In genomic region chr9:87008919-87009318, GRCm38 (mm10) we compare ENCODE assay signal across 22 mouse cellular contexts. TPM values are rescaled to one million over a fixed set of nuclear protein-coding genes. Genes with fewer than 3 reads are reported as not detected.
DNase-seq lines count a peak whose midpoint lies in the region; ATAC-seq lines count a peak whose summit lies in the region.
"Had no signal": no experiment of that assay in that cellular context is flagged by ENCODE, and none has a peak within 500 bp of the region (broad histone marks: within the 10 kb centered on the region; RNA-seq: fewer than 3 reads in every experiment).

No protein-coding gene starts in this region.

- peak; percentile 8 for DNase-seq in hindbrain, embryonic 11.5 days (ENCODE audit: low spot score)
- no peak for DNase-seq in midbrain, embryonic 10.5 days (ENCODE audit: low spot score)
- DNase-seq in adrenal gland, postnatal 10 days = no peak
- DNase-seq in layer of hippocampus, adult 18-20 months (ENCODE audit: low spot score in 2 of 2) = no peak
- DNase-seq: adrenal gland, adult 8-10 months; cerebellum, adult 11-12 months; cerebellum, adult 9-11 months; embryo, embryonic 11 days; gastrocnemius, adult 2 months; heart, adult 18-20 months; heart, postnatal 10 days; heart, postnatal 4 days; kidney, adult 18-20 months had no signal

- no peaks in the 10 kb centered on the region; the same call in 1 of the 2 replicates for H3K27me3 ChIP-seq in hindbrain, embryonic 11.5 days (ENCODE audit: control insufficient read depth, insufficient read depth, low read length)
- H3K27me3 ChIP-seq in hindbrain, embryonic 16.5 days (replicated peaks; ENCODE audit: control insufficient read depth, insufficient read depth, low read length) = no peaks in the 10 kb centered on the region; the same call in 1 of the 2 replicates
- H3K27me3 ChIP-seq in midbrain, embryonic 12.5 days = peaks cover 1% of the 10 kb centered on the region; the same call in 1 of the 2 replicates
- H3K27me3 ChIP-seq in midbrain, embryonic 10.5 days (ENCODE audit: low read depth, poor library complexity, severe bottlenecking) = peaks cover 10% of the 10 kb centered on the region
- no peaks in the 10 kb centered on the region for H3K27me3 ChIP-seq in forebrain, embryonic 15.5 days

- ATAC-seq in hindbrain, embryonic 11.5 days (ENCODE audit: low FRiP score) = no peak; the same call in 1 of the 2 replicates
- ATAC-seq in hindbrain, embryonic 16.5 days = no peak
- ATAC-seq in midbrain, embryonic 12.5 days (ENCODE audit: low FRiP score, low read depth) = peak; percentile 54; the same call in 1 of the 2 replicates
- peak; percentile 87 for ATAC-seq in forebrain, embryonic 15.5 days (replicated peaks)
- ATAC-seq: intestine, embryonic 15.5 days had no signal

- 78% methylated on average over 1 of the region's 1 CpGs for whole genome bisulfite sequencing in hindbrain, embryonic 11.5 days
- 75% methylated on average over 1 of the region's 1 CpGs for WGBS in hindbrain, embryonic 16.5 days
- WGBS in midbrain, embryonic 12.5 days = 77% methylated on average over 1 of the region's 1 CpGs
- 77% methylated on average over 1 of the region's 1 CpGs for WGBS in midbrain, embryonic 10.5 days
- WGBS in forebrain, embryonic 15.5 days = 34% methylated on average over 1 of the region's 1 CpGs

- H3K4me3 ChIP-seq in hindbrain, embryonic 11.5 days (ENCODE audit: low read depth, low read length) = no peak overlapping the region
- H3K4me3 ChIP-seq in hindbrain, embryonic 16.5 days (ENCODE audit: low read length) = no peak overlapping the region
- no peak overlapping the region for H3K4me3 ChIP-seq in midbrain, embryonic 12.5 days
- H3K4me3 ChIP-seq in midbrain, embryonic 10.5 days = no peak overlapping the region
- no peak overlapping the region for H3K4me3 ChIP-seq in forebrain, embryonic 15.5 days
- H3K4me3 ChIP-seq: embryonic facial prominence, embryonic 15.5 days; erythroblast, embryonic 14.5 days; gastrocnemius, adult 2 months; heart, embryonic 10.5 days; intestine, embryonic 15.5 days had no signal

- H3K4me1 ChIP-seq in hindbrain, embryonic 11.5 days (replicated peaks; ENCODE audit: control insufficient read depth, insufficient read depth, low read length) = no peaks in the 10 kb centered on the region
- H3K4me1 ChIP-seq in hindbrain, embryonic 16.5 days (ENCODE audit: control insufficient read depth, insufficient read depth, low read depth, low read length) = no peaks in the 10 kb centered on the region
- no peaks in the 10 kb centered on the region; the same call in 1 of the 2 replicates for H3K4me1 ChIP-seq in midbrain, embryonic 12.5 days
- H3K4me1 ChIP-seq in midbrain, embryonic 10.5 days = no peaks in the 10 kb centered on the region
- peaks cover 10% of the 10 kb centered on the region; the same call in 1 of the 2 replicates for H3K4me1 ChIP-seq in forebrain, embryonic 15.5 days
- H3K4me1 ChIP-seq: embryonic facial prominence, embryonic 15.5 days; intestine, embryonic 15.5 days had no signal

- no peak overlapping the region for H3K4me2 ChIP-seq in hindbrain, embryonic 11.5 days (replicated peaks; ENCODE audit: low read depth, low read length)
- H3K4me2 ChIP-seq in hindbrain, embryonic 16.5 days (ENCODE audit: low read length) = no peak overlapping the region
- no peak overlapping the region for H3K4me2 ChIP-seq in midbrain, embryonic 12.5 days (replicated peaks)
- H3K4me2 ChIP-seq in forebrain, embryonic 15.5 days (replicated peaks) = no peak overlapping the region
- H3K4me2 ChIP-seq: embryonic facial prominence, embryonic 15.5 days; intestine, embryonic 15.5 days had no signal

- H3K36me3 ChIP-seq in hindbrain, embryonic 11.5 days (ENCODE audit: control insufficient read depth, insufficient read depth, low read length) = no peaks in the 10 kb centered on the region
- no peaks in the 10 kb centered on the region for H3K36me3 ChIP-seq in hindbrain, embryonic 16.5 days (ENCODE audit: control insufficient read depth, insufficient read depth, low read length)
- H3K36me3 ChIP-seq in midbrain, embryonic 12.5 days = no peaks in the 10 kb centered on the region
- H3K36me3 ChIP-seq in midbrain, embryonic 10.5 days = no peaks in the 10 kb centered on the region
- no peaks in the 10 kb centered on the region for H3K36me3 ChIP-seq in forebrain, embryonic 15.5 days
- H3K36me3 ChIP-seq: embryonic facial prominence, embryonic 15.5 days; heart, embryonic 10.5 days; intestine, embryonic 15.5 days had no signal

- H3K27ac ChIP-seq in hindbrain, embryonic 11.5 days (ENCODE audit: low read depth, low read length) = no peak overlapping the region
- H3K27ac ChIP-seq in hindbrain, embryonic 16.5 days (ENCODE audit: low read depth, low read length) = no peak overlapping the region
- H3K27ac ChIP-seq in midbrain, embryonic 12.5 days (replicated peaks) = no peak overlapping the region
- no peak overlapping the region for H3K27ac ChIP-seq in midbrain, embryonic 10.5 days (replicated peaks)
- no peak overlapping the region for H3K27ac ChIP-seq in forebrain, embryonic 15.5 days (replicated peaks)
- H3K27ac ChIP-seq: embryonic facial prominence, embryonic 15.5 days; gastrocnemius, adult 2 months; heart, embryonic 10.5 days; intestine, embryonic 15.5 days had no signal

- H3K9me3 ChIP-seq in hindbrain, embryonic 11.5 days (ENCODE audit: control insufficient read depth, low read length) = no peaks in the 10 kb centered on the region
- no peaks in the 10 kb centered on the region for H3K9me3 ChIP-seq in hindbrain, embryonic 16.5 days (ENCODE audit: control insufficient read depth, low read length)
- H3K9me3 ChIP-seq in midbrain, embryonic 12.5 days = no peaks in the 10 kb centered on the region
- no peaks in the 10 kb centered on the region for H3K9me3 ChIP-seq in midbrain, embryonic 10.5 days (replicated peaks)
- no peaks in the 10 kb centered on the region for H3K9me3 ChIP-seq in forebrain, embryonic 15.5 days
- H3K9me3 ChIP-seq: embryonic facial prominence, embryonic 15.5 days; heart, embryonic 10.5 days; intestine, embryonic 15.5 days had no signal

- H3K9ac ChIP-seq in hindbrain, embryonic 11.5 days (ENCODE audit: low read depth, low read length) = no peak overlapping the region
- H3K9ac ChIP-seq in hindbrain, embryonic 16.5 days (ENCODE audit: low read depth, low read length) = no peak overlapping the region
- H3K9ac ChIP-seq in midbrain, embryonic 12.5 days (replicated peaks) = no peak overlapping the region
- H3K9ac ChIP-seq in forebrain, embryonic 15.5 days (replicated peaks) = no peak overlapping the region
- H3K9ac ChIP-seq: embryonic facial prominence, embryonic 15.5 days; intestine, embryonic 15.5 days had no signal

RNA-seq across cellular contexts. Expression of gene Ripply2, which starts 6.4 kb away (rescaled TPM):
- 0.93 and 1.5 TPM in 2 replicates for polyA plus RNA-seq in hindbrain, embryonic 11.5 days (2014; fragmentation: Nextera tagmentation; extraction: Ambion mirVana)
- polyA plus RNA-seq in hindbrain, embryonic 16.5 days (2015; fragmentation: Nextera tagmentation; extraction: Ambion mirVana) = 7.8 and 9.5 TPM in 2 replicates
- polyA plus RNA-seq in midbrain, embryonic 12.5 days (2016; fragmentation: Nextera tagmentation; extraction: Ambion mirVana) = 2.2 and 2.6 TPM in 2 replicates
- polyA plus RNA-seq in midbrain, embryonic 10.5 days (2016; fragmentation: Nextera tagmentation; extraction: Ambion mirVana) = 0.52 and 1.0 TPM in 2 replicates
- polyA plus RNA-seq in forebrain, embryonic 15.5 days (2015; fragmentation: Nextera tagmentation; extraction: Ambion mirVana) = 5.8 and 6.8 TPM in 2 replicates
- under 1 TPM; 0.45 to 0.70 TPM for total RNA-seq in adrenal gland, postnatal 10 days (2021)
- 10 to 100 TPM in 1 of 2 experiments, 1 to 10 TPM in 1; 8.0 to 10.9 TPM for total RNA-seq in layer of hippocampus, adult 18-20 months (2021)
- total RNA-seq: ES-E14; gastrocnemius, adult 2 months; gastrocnemius, postnatal 4 days; heart, adult 18-20 months; heart, postnatal 10 days; heart, postnatal 4 days had no signal
- polyA plus RNA-seq: embryonic facial prominence, embryonic 15.5 days; erythroblast, embryonic 14.5 days had no signal

RNA-seq across cellular contexts. Expression of gene Cyb5r4, which starts 12.9 kb away (rescaled TPM):
- 105 and 126 TPM in 2 replicates for polyA plus RNA-seq in hindbrain, embryonic 11.5 days (2014; fragmentation: Nextera tagmentation; extraction: Ambion mirVana)
- 55.2 and 56.6 TPM in 2 replicates for polyA plus RNA-seq in hindbrain, embryonic 16.5 days (2015; fragmentation: Nextera tagmentation; extraction: Ambion mirVana)
- polyA plus RNA-seq in midbrain, embryonic 12.5 days (2016; fragmentation: Nextera tagmentation; extraction: Ambion mirVana) = 104 and 109 TPM in 2 replicates
- 98.6 and 102 TPM in 2 replicates for polyA plus RNA-seq in midbrain, embryonic 10.5 days (2016; fragmentation: Nextera tagmentation; extraction: Ambion mirVana)
- 70.3 and 76.9 TPM in 2 replicates for polyA plus RNA-seq in forebrain, embryonic 15.5 days (2015; fragmentation: Nextera tagmentation; extraction: Ambion mirVana)
- 10 to 100 TPM; 31.7 to 35.9 TPM for total RNA-seq in adrenal gland, postnatal 10 days (2021)
- total RNA-seq in layer of hippocampus, adult 18-20 months (2021) = 10 to 100 TPM; 36.0 to 37.5 TPM

Comparison
In these comparisons a context has a peak if more than half of its experiments do, and no peak if none do; other contexts are left out.
1. ATAC-seq: peak in midbrain, embryonic 12.5 days (single experiment) and forebrain, embryonic 15.5 days (single experiment); none in hindbrain, embryonic 11.5 days (single experiment) and hindbrain, embryonic 16.5 days (single experiment).